17 mouse cellular contexts compared by ENCODE assay signal in genomic region chr8:90825459-90825871, GRCm38 (mm10). TPM values are rescaled to one million over a fixed set of nuclear protein-coding genes. Genes with fewer than 3 reads are reported as not detected.
A peak's percentile ranks its signal among the peaks of the same experiment; 100 is the strongest.
DNase-seq lines count a peak whose midpoint lies in the region; ATAC-seq and TF ChIP-seq lines count a peak whose summit lies in the region.
"Had no signal": no experiment of that assay in that cellular context is flagged by ENCODE, and none has a peak within 500 bp of the region (broad histone marks: within the 10 kb centered on the region; RNA-seq: fewer than 3 reads in every experiment).

No protein-coding gene starts in this region.

- ATAC-seq in liver, postnatal 0 days, result peak; percentile 65
- ATAC-seq in megakaryocyte progenitor cell, adult 5-6 weeks (replicated peaks; ENCODE audit: poor library complexity), result no peak
- ATAC-seq in forebrain, embryonic 16.5 days, result no peak
- ATAC-seq: activated CD4-positive, CD25-positive, alpha-beta regulatory T cell, adult 4 months; hindbrain, embryonic 16.5 days; midbrain, embryonic 13.5 days had no signal

- peaks cover 9% of the 10 kb centered on the region; the same call in 1 of the 2 replicates for H3K9me3 ChIP-seq in E14TG2a.4 (ENCODE audit: low read length)
- no peaks in the 10 kb centered on the region for H3K9me3 ChIP-seq in liver, postnatal 0 days (ENCODE audit: low read length)
- no peaks in the 10 kb centered on the region for H3K9me3 ChIP-seq in embryonic facial prominence, embryonic 10.5 days
- H3K9me3 ChIP-seq in forebrain, embryonic 16.5 days (ENCODE audit: control insufficient read depth, low read length), result no peaks in the 10 kb centered on the region
- H3K9me3 ChIP-seq: heart, embryonic 15.5 days; midbrain, embryonic 13.5 days; neural tube, embryonic 12.5 days had no signal

- TF ChIP-seq CTCF in E14TG2a.4 (conservative IDR thresholded peaks at IDR 0.05; ENCODE audit: low read length), result no peak
- no peak for TF ChIP-seq CTCF in liver, postnatal 0 days (IDR thresholded peaks at IDR 0.05; ENCODE audit: low read depth)

- H3K27me3 ChIP-seq in E14TG2a.4 (ENCODE audit: insufficient read depth, low read length), result no peaks in the 10 kb centered on the region
- no peaks in the 10 kb centered on the region for H3K27me3 ChIP-seq in liver, postnatal 0 days (ENCODE audit: insufficient read depth, low read length)
- no peaks in the 10 kb centered on the region for H3K27me3 ChIP-seq in embryonic facial prominence, embryonic 10.5 days (replicated peaks; ENCODE audit: low read depth, poor library complexity, severe bottlenecking)
- H3K27me3 ChIP-seq in forebrain, embryonic 16.5 days (replicated peaks; ENCODE audit: control insufficient read depth, insufficient read depth, low read length), result no peaks in the 10 kb centered on the region
- H3K27me3 ChIP-seq: heart, embryonic 15.5 days; midbrain, embryonic 13.5 days; neural tube, embryonic 12.5 days had no signal

- no peak for TF ChIP-seq EP300 in liver, postnatal 0 days (IDR thresholded peaks at IDR 0.05; ENCODE audit: low read depth)

- WGBS in liver, postnatal 0 days (ENCODE audit: insufficient replicate concordance), result 51% methylated on average over 9 of the region's 9 CpGs
- 81% methylated on average over 9 of the region's 9 CpGs for WGBS in embryonic facial prominence, embryonic 10.5 days
- 82% methylated on average over 9 of the region's 9 CpGs for WGBS in forebrain, embryonic 16.5 days

- peak overlapping the region; percentile 55 for H3K27ac ChIP-seq in liver, postnatal 0 days (ENCODE audit: low read depth)
- H3K27ac ChIP-seq in embryonic facial prominence, embryonic 10.5 days (replicated peaks), result no peak overlapping the region
- H3K27ac ChIP-seq in forebrain, embryonic 16.5 days (ENCODE audit: low read length), result no peak overlapping the region
- H3K27ac ChIP-seq: heart, embryonic 15.5 days; midbrain, embryonic 13.5 days; neural tube, embryonic 12.5 days had no signal

- peak; percentile 73 for DNase-seq in R1 (ENCODE audit: low read depth, low spot score)
- peak; percentile 64 for DNase-seq in kidney, postnatal 10 days
- DNase-seq in liver, postnatal 0 days, result peak; percentile 41
- DNase-seq in spleen, postnatal 14 days (ENCODE audit: low spot score in 2 of 2), result no peak
- no peak for DNase-seq in embryonic facial prominence, embryonic 10.5 days (ENCODE audit: low spot score)
- DNase-seq: cerebellum, adult 2 months; gastrocnemius, postnatal 36 days; lung, adult 2 months had no signal

- H3K9ac ChIP-seq in liver, postnatal 0 days (replicated peaks), result peak overlapping the region; percentile 44; the same call in 1 of the 2 replicates
- no peak overlapping the region for H3K9ac ChIP-seq in forebrain, embryonic 16.5 days (replicated peaks; ENCODE audit: low read depth, low read length)
- H3K9ac ChIP-seq: heart, embryonic 15.5 days; midbrain, embryonic 13.5 days; neural tube, embryonic 12.5 days had no signal

- peak overlapping the region; percentile 66 for H3K4me3 ChIP-seq in E14TG2a.4 (replicated peaks; ENCODE audit: low read length)
- H3K4me3 ChIP-seq in liver, postnatal 0 days (ENCODE audit: low read depth, low read length), result peak overlapping the region; percentile 17
- no peak overlapping the region for H3K4me3 ChIP-seq in embryonic facial prominence, embryonic 10.5 days
- no peak overlapping the region for H3K4me3 ChIP-seq in forebrain, embryonic 16.5 days (replicated peaks; ENCODE audit: low read length)
- H3K4me3 ChIP-seq: heart, embryonic 15.5 days; midbrain, embryonic 13.5 days; neural tube, embryonic 12.5 days had no signal

- no peaks in the 10 kb centered on the region for H3K36me3 ChIP-seq in E14TG2a.4 (ENCODE audit: insufficient read depth, low read length)
- H3K36me3 ChIP-seq in liver, postnatal 0 days (replicated peaks; ENCODE audit: insufficient read depth, low read length), result no peaks in the 10 kb centered on the region
- no peaks in the 10 kb centered on the region for H3K36me3 ChIP-seq in embryonic facial prominence, embryonic 10.5 days (replicated peaks)
- H3K36me3 ChIP-seq in forebrain, embryonic 16.5 days (ENCODE audit: control insufficient read depth, insufficient read depth), result no peaks in the 10 kb centered on the region
- H3K36me3 ChIP-seq: heart, embryonic 15.5 days; midbrain, embryonic 13.5 days; neural tube, embryonic 12.5 days had no signal

- peaks cover 69% of the 10 kb centered on the region for H3K4me1 ChIP-seq in E14TG2a.4 (replicated peaks; ENCODE audit: low read depth, low read length)
- H3K4me1 ChIP-seq in liver, postnatal 0 days (ENCODE audit: insufficient read depth), result peaks cover 12% of the 10 kb centered on the region
- peaks cover 35% of the 10 kb centered on the region for H3K4me1 ChIP-seq in embryonic facial prominence, embryonic 10.5 days
- H3K4me1 ChIP-seq in forebrain, embryonic 16.5 days (replicated peaks; ENCODE audit: control insufficient read depth, insufficient read depth, low read length), result peaks cover 17% of the 10 kb centered on the region

- H3K4me2 ChIP-seq in liver, postnatal 0 days (ENCODE audit: low read depth, low read length), result peak overlapping the region; percentile 55
- H3K4me2 ChIP-seq in forebrain, embryonic 16.5 days (ENCODE audit: low read length), result no peak overlapping the region
- H3K4me2 ChIP-seq: heart, embryonic 15.5 days; midbrain, embryonic 13.5 days; neural tube, embryonic 12.5 days had no signal

RNA-seq across cellular contexts. Expression of gene Chd9, which starts 2.7 kb away (rescaled TPM):
- polyA plus RNA-seq in liver, postnatal 0 days (2015; fragmentation: Nextera tagmentation; extraction: Ambion mirVana), result 27.2 and 32.2 TPM in 2 replicates
- total RNA-seq in megakaryocyte progenitor cell, adult 5-6 weeks (2015), result 121 and 145 TPM in 2 replicates
- 47.6 and 62.6 TPM in 2 replicates for total RNA-seq in megakaryocyte progenitor cell, adult 5-6 weeks (2017)
- 30.3 and 34.2 TPM in 2 replicates for polyA plus RNA-seq in embryonic facial prominence, embryonic 10.5 days (2016; fragmentation: Nextera tagmentation; extraction: Ambion mirVana)
- 93.7 and 97.7 TPM in 2 replicates for polyA plus RNA-seq in forebrain, embryonic 16.5 days (2015; fragmentation: Nextera tagmentation; extraction: Ambion mirVana)

RNA-seq across cellular contexts. Expression of gene Gm19935, which starts 8.3 kb away (rescaled TPM):
- polyA plus RNA-seq in liver, postnatal 0 days (2015; fragmentation: Nextera tagmentation; extraction: Ambion mirVana), result not detected in 2 replicates
- not detected in 2 replicates for total RNA-seq in megakaryocyte progenitor cell, adult 5-6 weeks (2015)
- total RNA-seq in megakaryocyte progenitor cell, adult 5-6 weeks (2017), result not detected in 2 replicates
- polyA plus RNA-seq in embryonic facial prominence, embryonic 10.5 days (2016; fragmentation: Nextera tagmentation; extraction: Ambion mirVana), result not detected in 2 replicates
- polyA plus RNA-seq in forebrain, embryonic 16.5 days (2015; fragmentation: Nextera tagmentation; extraction: Ambion mirVana), result 0.58 and 0.60 TPM in 2 replicates
- total RNA-seq: gastrocnemius, postnatal 36 days had no signal
- polyA plus RNA-seq: activated CD4-positive, CD25-positive, alpha-beta regulatory T cell, adult 4 months; forebrain, embryonic 11.5 days; heart, embryonic 15.5 days; midbrain, embryonic 13.5 days had no signal

Comparison
In these comparisons a context has a peak if more than half of its experiments do, and no peak if none do; other contexts are left out.
1. H3K4me3 ChIP-seq: peak in E14TG2a.4 (single experiment) and liver, postnatal 0 days (single experiment); none in embryonic facial prominence, embryonic 10.5 days (single experiment) and forebrain, embryonic 16.5 days (single experiment).
2. DNase-seq: peak in R1 (single experiment), kidney, postnatal 10 days (single experiment) and liver, postnatal 0 days (single experiment); none in spleen, postnatal 14 days (0 of 2) and embryonic facial prominence, embryonic 10.5 days (single experiment).